Mouse (Mus musculus) neural tube, embryonic 15.5 days (tissue): Measurements from ENCODE around the gene Fut11. TPM values are rescaled to one million over a fixed set of nuclear protein-coding genes. Genes with fewer than 3 reads are reported as not detected.

Experiments used
- ATAC-seq: fragments of 200-750 bp; cut with Nextera tagmentation; 2 replicates; pipeline ENCODE4 v1.8.0; 2017; ENCODE audit warnings: mild to moderate bottlenecking, moderate TSS enrichment, moderate library complexity; ENCODE audit not compliant: low FRiP score
- H3K27ac ChIP-seq: fragments of 300-500 bp; sonication (generic); replicated peaks from 2 replicates; pipeline ENCODE4 v1.5.1; 2015; ENCODE audit warnings: mild to moderate bottlenecking, inconsistent platforms
- H3K27me3 ChIP-seq: fragments of 300-500 bp; sonication (generic); replicated peaks from 2 replicates; pipeline ENCODE4 v1.6.1; 2015; ENCODE audit warnings: inconsistent platforms
- H3K36me3 ChIP-seq: fragments of 300-500 bp; sonication (generic); 2 replicates; pipeline ENCODE4 v1.6.1; 2015; ENCODE audit warnings: inconsistent platforms
- H3K4me1 ChIP-seq: fragments of 300-500 bp; sonication (generic); 2 replicates; pipeline ENCODE4 v1.6.1; 2015; ENCODE audit warnings: inconsistent platforms
- H3K4me2 ChIP-seq: fragments of 300-500 bp; sonication (generic); 2 replicates; pipeline ENCODE4 v1.6.1; 2015; ENCODE audit warnings: inconsistent platforms, mild to moderate bottlenecking, moderate library complexity
- H3K4me3 ChIP-seq: fragments of 300-500 bp; sonication (generic); replicated peaks from 2 replicates; pipeline ENCODE4 v1.5.1; 2015; ENCODE audit warnings: mild to moderate bottlenecking, inconsistent platforms
- H3K9ac ChIP-seq: fragments of 300-500 bp; sonication (generic); replicated peaks from 2 replicates; pipeline ENCODE4 v1.6.1; 2015; ENCODE audit warnings: mild to moderate bottlenecking, inconsistent platforms
- H3K9me3 ChIP-seq: fragments of 300-500 bp; sonication (generic); replicated peaks from 2 replicates; pipeline ENCODE4 v1.6.1; 2016; ENCODE audit warnings: inconsistent platforms
- WGBS: fragments of 180-500 bp; shearing (Covaris S2); methylation state at CpG from one replicate; pipeline ENCODE4 v1.1.7; 2015; ENCODE audit warnings: mixed read lengths; 5-methylcytosine and 5-hydroxymethylcytosine counted together
- polyA plus RNA-seq: library from polyadenylated mRNA; unstranded; fragments of >200 nt; fragmentation: Nextera tagmentation; extraction: Ambion mirVana; gene quantifications from 2 replicates; pipeline ENCODE4 v1.2.1, GENCODE M21; 2015

The Fut11 gene
- polyA plus RNA-seq, result 30.0 and 31.5 TPM in 2 replicates

GRCm38 (mm10) chr14:20694884-20695760, at the start of gene Fut11:
TSS of gene Fut11 (plus strand) at chr14:20694968.
- Histone ChIP-seq H3K4me3 (peak within 1 kb of the TSS; percentile 95), H3K9me3 (no peaks in the 10 kb centered on the region), H3K27ac (peak within 1 kb of the TSS; percentile 99), H3K9ac (peak within 1 kb of the TSS; percentile 92), H3K36me3 (peaks cover 43% of the 10 kb centered on the region), H3K27me3 (no peaks in the 10 kb centered on the region), H3K4me2 (peak within 1 kb of the TSS; percentile 85), H3K4me1 (peaks cover 55% of the 10 kb centered on the region)
- under 1% methylated on average over 110 of the region's 111 CpGs for WGBS
- ATAC-seq, result peak; percentile 93

- no peak overlapping the region for H3K4me2 ChIP-seq
- H3K4me3 ChIP-seq, result no peak overlapping the region
- peaks cover 9% of the 10 kb centered on the region for H3K4me1 ChIP-seq
- no peak for ATAC-seq
- no peaks in the 10 kb centered on the region for H3K36me3 ChIP-seq
- no peak overlapping the region for H3K9ac ChIP-seq
- WGBS, result 32% methylated on average over 3 of the region's 3 CpGs
- no peaks in the 10 kb centered on the region for H3K9me3 ChIP-seq
- no peak overlapping the region for H3K27ac ChIP-seq
- H3K27me3 ChIP-seq, result no peaks in the 10 kb centered on the region
These were observed 49.2 kb upstream of the Fut11 start for GRCm38 (mm10) chr14:20645547-20645946.

GRCm38 (mm10) chr14:20646381-20646780, 48.4 kb upstream of the Fut11 start:
- Histone ChIP-seq H3K9ac (no peak overlapping the region), H3K36me3 (no peaks in the 10 kb centered on the region), H3K9me3 (no peaks in the 10 kb centered on the region), H3K4me1 (peaks cover 9% of the 10 kb centered on the region), H3K27ac (no peak overlapping the region), H3K27me3 (no peaks in the 10 kb centered on the region), H3K4me2 (no peak overlapping the region), H3K4me3 (no peak overlapping the region)
- ATAC-seq, result no peak

GRCm38 (mm10) chr14:20651000-20651399, 43.8 kb upstream of the Fut11 start:
- Histone ChIP-seq H3K27ac (no peak overlapping the region), H3K4me2 (no peak overlapping the region), H3K4me1 (no peaks in the 10 kb centered on the region), H3K9ac (no peak overlapping the region), H3K27me3 (no peaks in the 10 kb centered on the region), H3K4me3 (no peak overlapping the region), H3K36me3 (no peaks in the 10 kb centered on the region), H3K9me3 (no peaks in the 10 kb centered on the region)
- ATAC-seq, result no peak
- WGBS, result 77% methylated on average over 2 of the region's 2 CpGs

GRCm38 (mm10) chr14:20651722-20652256, 43.0 kb upstream of the Fut11 start:
- 66% methylated on average over 4 of the region's 4 CpGs for WGBS

GRCm38 (mm10) chr14:20654690-20655421, 39.9 kb upstream of the Fut11 start:
- WGBS, result 85% methylated on average over 9 of the region's 9 CpGs

More at GRCm38 (mm10) chr14:20651722-20652256, 43.0 kb upstream of the Fut11 start:
- Histone ChIP-seq H3K4me3 (no peak overlapping the region), H3K36me3 (no peaks in the 10 kb centered on the region), H3K4me1 (no peaks in the 10 kb centered on the region), H3K27ac (no peak overlapping the region), H3K9me3 (no peaks in the 10 kb centered on the region), H3K27me3 (no peaks in the 10 kb centered on the region), H3K4me2 (no peak overlapping the region), H3K9ac (no peak overlapping the region)
- no peak for ATAC-seq

GRCm38 (mm10) chr14:20655731-20656130, 39.0 kb upstream of the Fut11 start:
- no peak for ATAC-seq
- no peaks in the 10 kb centered on the region for H3K9me3 ChIP-seq
- H3K9ac ChIP-seq, result no peak overlapping the region
- H3K36me3 ChIP-seq, result no peaks in the 10 kb centered on the region
- H3K4me2 ChIP-seq, result no peak overlapping the region
- no peaks in the 10 kb centered on the region for H3K27me3 ChIP-seq
- WGBS, result 84% methylated on average over 9 of the region's 9 CpGs
- peaks cover 4% of the 10 kb centered on the region for H3K4me1 ChIP-seq
- no peak overlapping the region for H3K27ac ChIP-seq
- H3K4me3 ChIP-seq, result no peak overlapping the region

More at GRCm38 (mm10) chr14:20654690-20655421, 39.9 kb upstream of the Fut11 start:
- Histone ChIP-seq H3K4me3 (no peak overlapping the region), H3K9ac (no peak overlapping the region), H3K36me3 (no peaks in the 10 kb centered on the region), H3K4me2 (no peak overlapping the region), H3K27ac (no peak overlapping the region), H3K4me1 (no peaks in the 10 kb centered on the region), H3K9me3 (no peaks in the 10 kb centered on the region), H3K27me3 (no peaks in the 10 kb centered on the region)
- ATAC-seq, result no peak

GRCm38 (mm10) chr14:20656361-20656760, 38.4 kb upstream of the Fut11 start, which contains the start of gene Myoz1:
TSS of gene Myoz1 (minus strand) at chr14:20656540.
- ATAC-seq, result no peak
- no peak within 1 kb of the TSS for H3K9ac ChIP-seq
- no peaks in the 10 kb centered on the region for H3K9me3 ChIP-seq
- H3K27me3 ChIP-seq, result no peaks in the 10 kb centered on the region
- no peak within 1 kb of the TSS for H3K4me3 ChIP-seq
- no peak within 1 kb of the TSS for H3K27ac ChIP-seq
- H3K4me1 ChIP-seq, result peaks cover 5% of the 10 kb centered on the region
- H3K4me2 ChIP-seq, result no peak within 1 kb of the TSS
- 62% methylated on average over 11 of the region's 11 CpGs for WGBS
- H3K36me3 ChIP-seq, result no peaks in the 10 kb centered on the region

GRCm38 (mm10) chr14:20658326-20658725, 36.4 kb upstream of the Fut11 start:
- Histone ChIP-seq H3K27ac (no peak overlapping the region), H3K9ac (no peak overlapping the region), H3K27me3 (no peaks in the 10 kb centered on the region), H3K4me2 (no peak overlapping the region), H3K4me3 (no peak overlapping the region), H3K36me3 (no peaks in the 10 kb centered on the region), H3K9me3 (no peaks in the 10 kb centered on the region), H3K4me1 (peaks cover 20% of the 10 kb centered on the region)
- ATAC-seq, result no peak

GRCm38 (mm10) chr14:20658902-20659301, 35.9 kb upstream of the Fut11 start:
- no peak overlapping the region for H3K4me2 ChIP-seq
- WGBS, result 86% methylated on average over 6 of the region's 6 CpGs
- H3K4me1 ChIP-seq, result peaks cover 20% of the 10 kb centered on the region
- H3K4me3 ChIP-seq, result no peak overlapping the region
- H3K27me3 ChIP-seq, result no peaks in the 10 kb centered on the region
- ATAC-seq, result no peak
- H3K27ac ChIP-seq, result no peak overlapping the region
- H3K9me3 ChIP-seq, result no peaks in the 10 kb centered on the region
- no peak overlapping the region for H3K9ac ChIP-seq
- no peaks in the 10 kb centered on the region for H3K36me3 ChIP-seq

- H3K9me3 ChIP-seq, result no peaks in the 10 kb centered on the region
- no peak for ATAC-seq
- no peak overlapping the region for H3K27ac ChIP-seq
- peaks cover 20% of the 10 kb centered on the region for H3K4me1 ChIP-seq
- H3K27me3 ChIP-seq, result peaks cover 5% of the 10 kb centered on the region; the same call in 1 of the 2 replicates
- H3K36me3 ChIP-seq, result no peaks in the 10 kb centered on the region
- no peak overlapping the region for H3K4me2 ChIP-seq
- no peak overlapping the region for H3K4me3 ChIP-seq
- H3K9ac ChIP-seq, result no peak overlapping the region
- 97% methylated on average over 7 of the region's 7 CpGs for WGBS
These were observed 35.1 kb upstream of the Fut11 start for GRCm38 (mm10) chr14:20659687-20660086.
